In the genomic region with DNA sequence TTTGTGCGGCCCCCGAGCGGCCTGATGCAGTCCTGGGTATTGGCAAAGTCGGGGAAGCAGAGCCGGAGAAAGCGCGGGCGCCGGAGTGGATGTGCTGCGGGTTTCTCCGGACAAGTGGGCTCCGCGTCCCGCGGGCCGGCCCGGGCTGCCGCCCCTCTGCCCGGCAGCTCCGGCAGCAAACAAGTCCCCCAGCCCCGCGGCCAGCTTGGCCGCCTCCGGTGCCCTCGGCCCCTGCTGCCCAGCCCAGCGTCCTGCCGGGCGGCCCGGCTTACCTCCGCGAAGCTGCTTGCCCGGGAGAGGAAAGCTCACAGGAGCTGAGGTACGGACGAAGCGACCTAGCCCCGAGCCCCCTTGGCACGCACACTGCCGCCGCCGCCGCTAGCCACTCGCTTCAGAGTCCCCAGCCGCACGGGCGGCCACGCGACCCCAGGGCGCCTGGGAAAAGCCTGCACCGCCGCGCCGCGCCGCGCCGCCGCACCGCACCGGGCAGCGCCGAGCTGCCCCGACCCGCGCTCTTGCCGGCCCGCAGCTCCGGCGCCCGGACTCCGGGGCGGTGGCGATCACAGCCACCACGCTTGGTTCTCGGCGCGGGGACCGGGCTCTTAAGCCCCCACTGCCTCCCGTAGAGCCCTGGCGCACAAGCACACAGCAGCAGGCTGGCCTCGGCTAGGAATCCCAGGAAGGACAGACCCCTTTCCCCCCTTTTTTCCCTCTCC, we compare ENCODE assay signal across 8 mouse cellular contexts. TPM values are rescaled to one million over a fixed set of nuclear protein-coding genes. Genes with fewer than 3 reads are reported as not detected.
DNase-seq lines count a peak whose midpoint lies in the region; ATAC-seq and TF ChIP-seq lines count a peak whose summit lies in the region.

No protein-coding gene starts in this region.

- peak overlapping the region; percentile 44 for H3ac ChIP-seq in myocyte (ENCODE audit: control insufficient read depth, insufficient read length)

- H3K36me3 ChIP-seq in forebrain, embryonic 15.5 days: no peaks in the 10 kb centered on the region
- H3K36me3 ChIP-seq in myocyte (ENCODE audit: control insufficient read depth, insufficient read depth): no peaks in the 10 kb centered on the region

- H3K27me3 ChIP-seq in forebrain, embryonic 15.5 days: peaks cover 23% of the 10 kb centered on the region; the same call in 1 of the 2 replicates
- H3K27me3 ChIP-seq in myocyte (ENCODE audit: control insufficient read depth, insufficient read depth, insufficient read length): no peaks in the 10 kb centered on the region

- H3K9ac ChIP-seq in forebrain, embryonic 15.5 days (replicated peaks): peak overlapping the region; percentile 51

- TF ChIP-seq CTCF in gastrocnemius, adult 2 months (IDR thresholded peaks at IDR 0.05): no peak

- peak overlapping the region; percentile 95 for H3K4me2 ChIP-seq in forebrain, embryonic 15.5 days (replicated peaks)
- peak overlapping the region; percentile 76 for H3K4me2 ChIP-seq in myocyte (ENCODE audit: low read depth)

- no peak overlapping the region for H3K27ac ChIP-seq in gastrocnemius, adult 2 months
- 0 out of 2 replicates have a peak overlapping the region, but pooled peaks have one; percentile 27 for H3K27ac ChIP-seq in forebrain, embryonic 15.5 days (replicated peaks)

- intact Hi-C loops in gastrocnemius, adult 2 months (cut with DNase I): no loop called here

- no peaks in the 10 kb centered on the region for H3K9me3 ChIP-seq in forebrain, embryonic 15.5 days

- ATAC-seq in forebrain, embryonic 15.5 days (replicated peaks): peak; percentile 64

- peaks cover 27% of the 10 kb centered on the region for H3K4me1 ChIP-seq in forebrain, embryonic 15.5 days

- peak overlapping the region; percentile 75 for H3K4me3 ChIP-seq in gastrocnemius, adult 2 months
- peak overlapping the region; percentile 56 for H3K4me3 ChIP-seq in forebrain, embryonic 15.5 days
- H3K4me3 ChIP-seq in myocyte: peak overlapping the region; percentile 23

- WGBS in forebrain, embryonic 15.5 days: 14% methylated on average over 68 of the region's 80 CpGs

- DNase-seq in gastrocnemius, adult 2 months: peak; percentile 22
- no peak for DNase-seq in gastrocnemius, adult 8-10 months (ENCODE audit: low spot score in 2 of 2)
- DNase-seq in thymus, postnatal 0 days (ENCODE audit: low spot score): peak; percentile 5
- no peak for DNase-seq in thymus, adult 18-20 months
- peak; percentile 29 to 45 for DNase-seq in kidney, postnatal 4 days
- DNase-seq in layer of hippocampus, adult 9-10 months (ENCODE audit: low spot score): no peak

- TF ChIP-seq POLR2A in myocyte (IDR thresholded peaks at IDR 0.05; ENCODE audit: insufficient read length, low read depth): no peak

- no peaks in the 10 kb centered on the region for H3K79me2 ChIP-seq in myocyte (ENCODE audit: control insufficient read depth, insufficient read depth)

TF ChIP-seq in myocyte, 11 proteins besides CTCF, POLR2A, EP300 and RAD21:
- no peak for TF ChIP-seq MYOG (IDR thresholded peaks at IDR 0.05; ENCODE audit: control insufficient read depth in 1 of 3, insufficient read depth in 1 of 3, insufficient read length in 2 of 3, low read depth in 2 of 3)
- TF ChIP-seq USF1 (IDR thresholded peaks at IDR 0.05; ENCODE audit: low read depth): no peak
- no peak for TF ChIP-seq POLR2AphosphoS2 (IDR thresholded peaks at IDR 0.05; ENCODE audit: insufficient read length, low read depth)
- no peak for TF ChIP-seq MAX (IDR thresholded peaks at IDR 0.05; ENCODE audit: low read depth)
- no peak for TF ChIP-seq E2F4 (IDR thresholded peaks at IDR 0.05; ENCODE audit: insufficient read depth)
- TF ChIP-seq TCF3 (IDR thresholded peaks at IDR 0.05; ENCODE audit: insufficient read length, low read depth): no peak
- no peak for TF ChIP-seq CEBPB (IDR thresholded peaks at IDR 0.05; ENCODE audit: insufficient read depth, poor library complexity, severe bottlenecking)
- TF ChIP-seq SRF (IDR thresholded peaks at IDR 0.05; ENCODE audit: control insufficient read depth, insufficient read length, low read depth): no peak
- no peak for TF ChIP-seq MYOD1 (IDR thresholded peaks at IDR 0.05; ENCODE audit: control insufficient read depth in 1 of 3, insufficient read length in 2 of 3, low read depth in 2 of 3)
- no peak for TF ChIP-seq TCF12 (IDR thresholded peaks at IDR 0.05; ENCODE audit: insufficient read depth, poor library complexity, severe bottlenecking)

RNA-seq across cellular contexts. Expression of a gene that starts 0.6 kb away (rescaled TPM):
- under 1 TPM; 0.38 to 0.45 TPM for total RNA-seq in gastrocnemius, adult 2 months (2021)
- 1 to 10 TPM in 1 of 4 experiments, under 1 TPM in 2, not detected in 1; 0.46 to 1.5 (median 0.85) TPM for total RNA-seq in gastrocnemius, adult 8-10 months (2022)
- 1.3 and 1.4 TPM in 2 replicates for polyA plus RNA-seq in thymus, postnatal 0 days (2015; fragmentation: Nextera tagmentation; extraction: Ambion mirVana)
- polyA plus RNA-seq in forebrain, embryonic 15.5 days (2015; fragmentation: Nextera tagmentation; extraction: Ambion mirVana): 7.0 and 8.7 TPM in 2 replicates
- 5.1 TPM for polyA plus RNA-seq in myocyte (2012; fragmentation: generic; extraction: Trizol)

Comparison
In these comparisons a context has a peak if more than half of its experiments do, and no peak if none do; other contexts are left out.
1. DNase-seq: peak in gastrocnemius, adult 2 months (single experiment), thymus, postnatal 0 days (single experiment) and kidney, postnatal 4 days (2 of 2); none in gastrocnemius, adult 8-10 months (0 of 2), thymus, adult 18-20 months (0 of 2) and layer of hippocampus, adult 9-10 months (single experiment).
2. H3K4me3 ChIP-seq: peak in every context shown above with its lines; median percentile 75 in gastrocnemius, adult 2 months; 56 in forebrain, embryonic 15.5 days; 23 in myocyte.